Mouse (Mus musculus) liver, embryonic 14.5 days (tissue): ENCODE results near the gene Klhl32. TPM values are rescaled to one million over a fixed set of nuclear protein-coding genes. Genes with fewer than 3 reads are reported as not detected.

ENCODE experiments used
- ATAC-seq: fragments of 200-750 bp; cut with Nextera tagmentation; 2 replicates; pipeline ENCODE4 v1.8.0; 2017; ENCODE audit warnings: moderate number of reproducible peaks, mild to moderate bottlenecking, moderate library complexity; ENCODE audit not compliant: insufficient read depth
- DNase-seq, 3 experiments: peaks; one replicate each; pipeline ENCODE4 v3.0.0-alpha.2; 2012 to 2013; ENCODE audit warnings: low read depth in 3 of 3, low spot score in 3 of 3
- H3K27ac ChIP-seq: fragments of 300-500 bp; sonication (generic); 2 replicates; pipeline ENCODE4 v1.5.1; 2014; ENCODE audit warnings: moderate library complexity, mild to moderate bottlenecking, control low read depth, inconsistent platforms
- H3K27me3 ChIP-seq: fragments of 300-500 bp; sonication (generic); 2 replicates; pipeline ENCODE4 v1.6.1; 2014; ENCODE audit warnings: mild to moderate bottlenecking, low read length, moderate library complexity; ENCODE audit not compliant: control insufficient read depth, insufficient read depth
- H3K36me3 ChIP-seq: fragments of 300-500 bp; sonication (generic); replicated peaks from 2 replicates; pipeline ENCODE4 v1.6.1; 2014; ENCODE audit warnings: low read depth; ENCODE audit not compliant: control insufficient read depth, insufficient read depth
- H3K4me1 ChIP-seq, 2 experiments: fragments of 200-500 bp in 1 of 2; fragments of 300-500 bp in 1 of 2; sonication (generic) in 1 of 2; replicated peaks; 2 replicates each; pipeline ENCODE4 v1.6.1; 2012 to 2014; ENCODE audit warnings: antibody characterized with exemption in 1 of 2, inconsistent platforms in 1 of 2, low read length in 1 of 2; ENCODE audit not compliant: control insufficient read depth in 2 of 2, insufficient read depth in 2 of 2
- H3K4me2 ChIP-seq: fragments of 300-500 bp; sonication (generic); 2 replicates; pipeline ENCODE4 v1.6.1; 2014; ENCODE audit warnings: low read depth, mild to moderate bottlenecking, control low read depth, moderate library complexity
- H3K4me3 ChIP-seq, 2 experiments: fragments of 200-500 bp in 1 of 2; fragments of 300-500 bp in 1 of 2; sonication (generic) in 1 of 2; 2 replicates each; pipeline ENCODE4 v1.5.1; 2012 to 2014; ENCODE audit warnings: low read depth in 2 of 2, low read length in 2 of 2, mild to moderate bottlenecking in 2 of 2, control low read depth in 1 of 2, inconsistent platforms in 1 of 2, moderate library complexity in 1 of 2; ENCODE audit not compliant: insufficient read depth in 1 of 2
- H3K9ac ChIP-seq: fragments of 300-500 bp; sonication (generic); replicated peaks from 2 replicates; pipeline ENCODE4 v1.6.1; 2014; ENCODE audit warnings: mild to moderate bottlenecking, control low read depth, moderate library complexity
- H3K9me3 ChIP-seq: fragments of 300-500 bp; sonication (generic); 2 replicates; pipeline ENCODE4 v1.6.1; 2016; ENCODE audit warnings: low read length, mixed read lengths; ENCODE audit not compliant: control insufficient read depth
- CTCF ChIP-seq: IDR thresholded peaks from 2 replicates; pipeline ENCODE4 v1.5.1; 2016; ENCODE audit warnings: antibody characterized with exemption, low read depth, control low read depth
- EP300 ChIP-seq: IDR thresholded peaks from 2 replicates; pipeline ENCODE4 v1.6.1; 2016; ENCODE audit warnings: antibody characterized with exemption, low read depth
- WGBS: fragments of 180-500 bp; shearing (Covaris S2); extraction: QIAGEN DNeasy Blood & Tissue Kit; methylation state at CpG from one replicate; pipeline ENCODE4 v1.1.7; 2014; ENCODE audit not compliant: insufficient replicate concordance; 5-methylcytosine and 5-hydroxymethylcytosine counted together
- polyA plus RNA-seq, 2 experiments: library from polyadenylated mRNA; depleted of rRNA in 1 of 2; stranded (reverse) in 1 of 2; unstranded in 1 of 2; fragments of >200 nt; fragmentation: Nextera tagmentation in 1 of 2; extraction: Ambion mirVana in 1 of 2; gene quantifications; 2 replicates each; pipeline versions ENCODE4 v1.2.1 to v1.2.3; 2012 to 2014

Klhl32 gene
- polyA plus RNA-seq, 2 experiments = 0.01 to 0.14 TPM

DNA sequence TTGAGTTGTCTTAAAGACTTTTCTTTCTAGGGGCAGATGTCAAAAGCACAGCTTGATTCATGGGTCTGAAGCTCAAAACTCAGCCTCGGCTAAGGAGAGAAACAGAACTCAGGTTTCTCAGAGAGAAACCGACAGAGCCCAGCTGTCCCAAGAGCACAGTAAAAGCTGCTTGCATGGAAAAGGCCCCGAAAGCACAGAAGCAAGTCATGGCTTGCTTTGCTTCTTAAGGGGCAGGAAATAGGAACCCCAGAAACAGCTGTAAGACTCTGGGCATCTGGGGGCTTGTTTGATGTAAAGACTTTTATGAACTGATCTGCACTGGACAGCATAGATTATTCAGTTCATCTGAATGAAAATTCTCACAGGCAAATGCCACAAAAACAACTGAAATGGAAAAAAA lies 53.1 kb downstream of the Klhl32 start:
- no peak for TF ChIP-seq CTCF
- TF ChIP-seq EP300 = no peak

DNA sequence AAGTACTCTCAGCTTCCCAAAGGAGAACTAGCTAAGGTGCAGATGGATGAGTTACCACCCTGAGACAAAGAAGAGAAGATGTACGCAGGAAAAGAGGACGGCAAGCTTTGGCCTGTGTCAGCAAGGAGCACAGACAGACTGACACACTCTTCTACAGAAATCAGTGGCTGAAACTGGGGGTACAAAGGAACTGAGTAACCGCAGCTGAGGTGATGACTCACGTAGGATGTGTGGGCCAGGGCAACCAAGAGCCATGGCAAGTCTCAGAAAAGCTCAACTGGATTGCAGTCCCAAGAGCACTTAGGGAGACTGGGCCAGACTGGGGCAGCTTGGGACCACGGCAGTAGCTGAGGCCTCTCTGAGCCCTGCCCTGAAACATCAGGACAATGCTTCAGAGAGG lies 53.6 kb downstream of the Klhl32 start:
- no peak for DNase-seq
- TF ChIP-seq EP300 = no peak
- no peak for TF ChIP-seq CTCF
- no peak overlapping the region for H3K4me2 ChIP-seq
- H3K36me3 ChIP-seq = no peaks in the 10 kb centered on the region
- H3K27me3 ChIP-seq = no peaks in the 10 kb centered on the region
- no peak for ATAC-seq
- H3K9me3 ChIP-seq = no peaks in the 10 kb centered on the region
- 56% methylated on average over 5 of the region's 5 CpGs for WGBS
- H3K9ac ChIP-seq = no peak overlapping the region
- no peak overlapping the region for H3K4me3 ChIP-seq
- H3K27ac ChIP-seq = no peak overlapping the region
- no peaks in the 10 kb centered on the region for H3K4me1 ChIP-seq

More for the DNA sequence above, 53.1 kb downstream of the Klhl32 start:
- Histone ChIP-seq H3K4me3 (no peak overlapping the region), H3K36me3 (no peaks in the 10 kb centered on the region), H3K9ac (no peak overlapping the region), H3K9me3 (no peaks in the 10 kb centered on the region), H3K4me1 (no peaks in the 10 kb centered on the region), H3K27me3 (no peaks in the 10 kb centered on the region), H3K27ac (no peak overlapping the region), H3K4me2 (no peak overlapping the region)
- WGBS = 52% methylated on average over 3 of the region's 3 CpGs
- no peak for ATAC-seq
- no peak for DNase-seq

GRCm38 (mm10) chr4:24796229-24796628 lies 54.7 kb downstream of the Klhl32 start:
- Histone ChIP-seq H3K9ac (no peak overlapping the region), H3K36me3 (no peaks in the 10 kb centered on the region), H3K4me1 (no peaks in the 10 kb centered on the region), H3K4me3 (no peak overlapping the region), H3K27me3 (no peaks in the 10 kb centered on the region), H3K9me3 (no peaks in the 10 kb centered on the region), H3K4me2 (no peak overlapping the region), H3K27ac (no peak overlapping the region)
- DNase-seq = no peak
- WGBS = 75% methylated on average over 1 of the region's 1 CpGs
- TF ChIP-seq CTCF = no peak
- TF ChIP-seq EP300 = no peak
- no peak for ATAC-seq

GRCm38 (mm10) chr4:24795180-24795579 lies 55.7 kb downstream of the Klhl32 start:
- Histone ChIP-seq H3K9me3 (no peaks in the 10 kb centered on the region), H3K9ac (no peak overlapping the region), H3K4me2 (no peak overlapping the region), H3K36me3 (no peaks in the 10 kb centered on the region), H3K27me3 (no peaks in the 10 kb centered on the region), H3K4me3 (no peak overlapping the region), H3K4me1 (no peaks in the 10 kb centered on the region), H3K27ac (no peak overlapping the region)
- 64% methylated on average over 2 of the region's 2 CpGs for WGBS
- no peak for ATAC-seq
- DNase-seq = no peak
- no peak for TF ChIP-seq EP300
- no peak for TF ChIP-seq CTCF

- H3K4me3 ChIP-seq = no peak overlapping the region
- ATAC-seq = no peak
Measured at GRCm38 (mm10) chr4:24793726-24794345, 57.1 kb downstream of the Klhl32 start.

More at GRCm38 (mm10) chr4:24793726-24794345, 57.1 kb downstream of the Klhl32 start:
- TF ChIP-seq CTCF (no peak), EP300 (no peak)
- H3K9ac ChIP-seq = no peak overlapping the region
- H3K36me3 ChIP-seq = no peaks in the 10 kb centered on the region
- H3K9me3 ChIP-seq = no peaks in the 10 kb centered on the region
- no peaks in the 10 kb centered on the region for H3K27me3 ChIP-seq
- no peak overlapping the region for H3K27ac ChIP-seq
- DNase-seq = no peak
- 54% methylated on average over 7 of the region's 7 CpGs for WGBS
- no peak overlapping the region for H3K4me2 ChIP-seq
- H3K4me1 ChIP-seq = no peaks in the 10 kb centered on the region
